Mouse (Mus musculus): ENCODE results near the gene Ranbp6.
A peak's percentile ranks its signal among the peaks of the same experiment; 100 is the strongest.

DNA sequence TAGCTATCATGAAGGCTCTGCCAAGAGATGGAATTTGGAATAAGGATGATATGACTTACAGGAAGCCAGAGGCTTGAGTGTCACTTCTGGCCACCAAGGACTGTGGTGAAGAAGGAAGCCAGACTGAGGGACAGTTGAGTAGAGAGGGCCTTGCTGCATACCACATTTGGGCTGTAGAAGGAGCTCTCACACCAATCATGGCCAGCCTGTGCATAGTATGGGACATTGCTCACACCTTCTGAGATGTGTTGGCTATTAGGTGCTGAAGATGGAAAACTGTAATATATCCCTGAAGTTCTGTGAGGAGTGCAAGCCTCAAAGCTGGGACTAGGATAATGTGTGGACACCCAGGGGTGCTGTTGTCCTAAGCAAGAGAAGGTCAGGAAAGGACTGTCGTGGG is 13.9 kb upstream of the Ranbp6 start:
- TF ChIP-seq POLR2A (IDR thresholded peaks at IDR 0.05; ENCODE audit: borderline replicate concordance, insufficient read depth, low read length) = no peak
- TF ChIP-seq CTCF (IDR thresholded peaks at IDR 0.05; ENCODE audit: borderline replicate concordance, insufficient read depth, low read depth, low read length) = peak; percentile 31; the same call in 1 of the 2 replicates
